Mouse (Mus musculus) liver, adult 2 months (tissue): ENCODE measurements around the gene Zdhhc3. TPM values are rescaled to one million over a fixed set of nuclear protein-coding genes. Genes with fewer than 3 reads are reported as not detected.

Experiments used
- DNase-seq: peaks from one replicate; pipeline ENCODE4 v3.0.0-alpha.2; 2011; ENCODE audit warnings: low read depth, low spot score; ENCODE audit errors: extremely low read depth
- H3K27ac ChIP-seq: fragments of 200-500 bp; replicated peaks from 2 replicates; pipeline ENCODE4 v1.5.1; 2012; ENCODE audit warnings: low read depth, mild to moderate bottlenecking, control low read depth, inconsistent platforms, low read length; ENCODE audit not compliant: insufficient read depth
- H3K27me3 ChIP-seq: fragments of 200-500 bp; 2 replicates; pipeline ENCODE4 v1.6.1; 2012; ENCODE audit warnings: mild to moderate bottlenecking, moderate library complexity, low read length, inconsistent platforms; ENCODE audit not compliant: control insufficient read depth, insufficient read depth
- H3K36me3 ChIP-seq: fragments of 200-500 bp; 2 replicates; pipeline ENCODE4 v1.6.1; 2012; ENCODE audit warnings: low read length, inconsistent platforms; ENCODE audit not compliant: control insufficient read depth, insufficient read depth
- H3K4me1 ChIP-seq: fragments of 200-500 bp; 2 replicates; pipeline ENCODE4 v1.6.1; 2011; ENCODE audit warnings: low read length; ENCODE audit not compliant: control insufficient read depth, insufficient read depth
- H3K4me3 ChIP-seq: fragments of 200-500 bp; 2 replicates; pipeline ENCODE4 v1.5.1; 2011; ENCODE audit warnings: low read depth, mild to moderate bottlenecking, control low read depth, low read length, moderate library complexity; ENCODE audit not compliant: insufficient read depth
- H3K79me2 ChIP-seq: fragments of 200-500 bp; 2 replicates; pipeline ENCODE4 v1.6.1; 2012; ENCODE audit warnings: inconsistent platforms, mild to moderate bottlenecking, low read length, moderate library complexity; ENCODE audit not compliant: control insufficient read depth, insufficient read depth
- H3K9ac ChIP-seq: fragments of 200-500 bp; 2 replicates; pipeline ENCODE4 v1.6.1; 2012; ENCODE audit warnings: low read depth, mild to moderate bottlenecking, control low read depth, inconsistent platforms, low read length
- CTCF ChIP-seq: fragments of 200-500 bp; IDR thresholded peaks from 2 replicates; pipeline ENCODE4 v1.5.1; 2011; ENCODE audit warnings: low read depth, low read length, control low read depth
- POLR2A ChIP-seq: fragments of 200-500 bp; IDR thresholded peaks from 2 replicates; pipeline ENCODE4 v1.6.1; 2011; ENCODE audit warnings: low read length, control low read depth; ENCODE audit not compliant: insufficient read depth; ENCODE audit errors: extremely low read depth
- WGBS: fragments of 180-500 bp; shearing (Covaris S2); methylation state at CpG from one replicate; pipeline ENCODE4 v1.1.7; 2018; 5-methylcytosine and 5-hydroxymethylcytosine counted together
- polyA plus RNA-seq: library from polyadenylated mRNA; depleted of rRNA; stranded (reverse); fragments of >200 nt; gene quantifications from 2 replicates; pipeline ENCODE4 v1.2.3, GENCODE M21; 2012; rRNA removed
- total RNA-seq: library from RNA; depleted of rRNA; stranded (reverse); fragments of >200 nt; gene quantifications from 2 replicates; pipeline ENCODE4 v1.2.3, GENCODE M21; 2014; rRNA removed

Gene Zdhhc3
- total and polyA plus RNA-seq, 2 experiments = 12.6 to 45.1 TPM

DNA sequence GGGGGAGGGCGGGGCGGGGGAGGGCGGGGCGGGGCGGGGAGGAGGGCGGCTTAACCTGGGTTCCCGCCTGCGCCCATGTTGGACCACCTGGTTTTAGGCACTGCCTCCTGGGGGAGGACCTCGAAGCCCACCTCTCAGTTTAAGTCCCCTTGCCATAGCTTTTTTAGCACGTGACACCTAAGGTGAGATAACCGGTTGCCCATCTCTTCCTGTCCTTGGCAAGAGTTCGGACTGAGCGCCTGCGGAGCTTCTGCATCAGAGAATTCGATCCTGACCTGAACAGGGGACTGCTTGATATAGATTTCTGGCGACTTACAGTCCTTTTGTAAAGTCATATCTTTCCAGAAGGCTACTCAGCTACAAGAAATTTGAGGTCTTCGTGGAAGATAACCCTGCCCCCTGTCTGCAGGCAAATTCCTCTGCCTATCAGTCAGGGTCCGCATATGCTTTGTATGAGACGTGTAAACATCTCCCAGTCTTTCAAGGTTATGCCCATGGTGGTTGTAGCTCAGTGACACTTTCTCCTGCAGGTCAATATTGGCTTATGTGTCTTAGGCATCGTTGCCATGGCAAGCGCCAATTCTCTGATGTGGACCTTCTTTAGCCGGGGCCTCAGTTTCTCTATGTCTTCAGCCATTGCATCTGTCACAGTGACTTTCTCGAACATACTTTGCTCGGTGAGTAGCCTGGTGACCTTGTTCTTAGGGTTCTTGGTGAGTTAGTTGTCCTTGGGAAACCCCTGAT lies 91.2 kb downstream of the Zdhhc3 start:
- H3K36me3 ChIP-seq = no peaks in the 10 kb centered on the region
- peak; percentile 34 for DNase-seq
- no peaks in the 10 kb centered on the region for H3K27me3 ChIP-seq
- peaks cover 8% of the 10 kb centered on the region for H3K4me1 ChIP-seq
- no peak overlapping the region for H3K27ac ChIP-seq
- no peaks in the 10 kb centered on the region for H3K79me2 ChIP-seq
- peak overlapping the region; percentile 32; the same call in 1 of the 2 replicates for H3K9ac ChIP-seq
- 28% methylated on average over 19 of the region's 24 CpGs for WGBS
- TF ChIP-seq CTCF (no peak), POLR2A (no peak)
- peak overlapping the region; percentile 52 for H3K4me3 ChIP-seq

DNA sequence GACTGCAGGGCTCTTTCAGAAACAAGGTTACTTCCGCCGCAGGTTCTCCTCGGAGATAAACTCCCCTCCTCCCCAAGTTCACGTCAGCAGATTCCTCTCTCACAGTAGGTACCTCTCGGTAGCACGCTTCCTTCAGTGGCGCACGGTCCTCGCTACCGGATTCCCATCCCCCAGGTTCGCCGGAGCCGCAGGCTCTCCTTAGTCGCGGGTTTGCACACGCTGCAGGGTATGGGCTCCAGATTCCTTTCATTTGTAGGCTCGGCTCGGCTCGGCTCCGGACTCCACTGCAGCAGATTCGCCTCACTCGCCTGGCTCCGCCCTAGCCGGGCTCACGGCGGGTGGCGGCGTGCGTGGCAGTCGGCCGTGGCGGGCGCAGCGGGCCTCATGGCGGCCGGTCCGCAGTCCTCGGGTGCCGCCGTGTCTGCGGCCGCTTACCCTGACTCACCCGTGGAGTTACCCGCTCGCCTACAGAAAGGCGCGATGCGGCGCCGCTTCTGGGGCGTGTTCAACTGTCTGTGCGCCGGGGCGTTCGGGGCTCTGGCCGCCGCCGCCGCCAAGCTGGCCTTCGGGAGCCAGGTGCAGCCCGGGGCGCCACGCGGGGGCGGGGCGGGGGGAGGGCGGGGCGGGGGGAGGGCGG lies 91.9 kb downstream of the Zdhhc3 start, which contains the start of gene Tmem42:
Gene Tmem42, plus strand, starts transcription at position 332 of the 637 bp plus-strand sequence.
- H3K27me3 ChIP-seq = no peaks in the 10 kb centered on the region
- WGBS = under 1% methylated on average over 60 of the region's 69 CpGs
- TF ChIP-seq POLR2A (peak; percentile 56; the same call in 1 of the 2 replicates), CTCF (no peak)

More for the DNA sequence above, 91.9 kb downstream of the Zdhhc3 start, which contains the start of gene Tmem42:
- peaks cover 8% of the 10 kb centered on the region for H3K4me1 ChIP-seq
- H3K27ac ChIP-seq = peak within 1 kb of the TSS; percentile 85
- peak; percentile 80 for DNase-seq
- H3K9ac ChIP-seq = peak within 1 kb of the TSS; percentile 94
- H3K79me2 ChIP-seq = no peaks in the 10 kb centered on the region
- no peaks in the 10 kb centered on the region for H3K36me3 ChIP-seq
- H3K4me3 ChIP-seq = peak within 1 kb of the TSS; percentile 69

Other genes with a start within 250 kb of the Zdhhc3 start
- 52.2 TPM in 2 replicates for gene Zfp445, start 247.2 kb downstream of the Zdhhc3 start, total RNA-seq
- 22.3 and 27.8 TPM in 2 replicates for gene Zfp445, start 247.2 kb downstream of the Zdhhc3 start, polyA plus RNA-seq
- gene Zkscan7, start 227.5 kb downstream of the Zdhhc3 start, total RNA-seq = 11.8 and 13.0 TPM in 2 replicates
- gene Zkscan7, start 227.5 kb downstream of the Zdhhc3 start, polyA plus RNA-seq = 2.7 and 3.8 TPM in 2 replicates
- 0.54 and 1.0 TPM in 2 replicates for gene Zfp105, start 190.1 kb downstream of the Zdhhc3 start, total RNA-seq
- gene Zfp105, start 190.1 kb downstream of the Zdhhc3 start, polyA plus RNA-seq = 0.04 and 0.11 TPM in 2 replicates
- gene 1110059G10Rik, start 162.2 kb downstream of the Zdhhc3 start, total RNA-seq = 4.1 and 5.2 TPM in 2 replicates
- 1.1 and 1.8 TPM in 2 replicates for gene 1110059G10Rik, start 162.2 kb downstream of the Zdhhc3 start, polyA plus RNA-seq
- 0.60 and 1.0 TPM in 2 replicates for gene Kif15, start 162.2 kb downstream of the Zdhhc3 start, total RNA-seq
- 0.15 TPM in 1 of 2 replicates, not detected in the other for gene Kif15, start 162.2 kb downstream of the Zdhhc3 start, polyA plus RNA-seq
- gene Tmem42, start 91.9 kb downstream of the Zdhhc3 start, total RNA-seq = 7.7 and 9.7 TPM in 2 replicates
- gene Tmem42, start 91.9 kb downstream of the Zdhhc3 start, polyA plus RNA-seq = 13.3 and 16.0 TPM in 2 replicates
- not detected in 2 replicates for gene Tgm4, start 78.5 kb downstream of the Zdhhc3 start, total RNA-seq
- not detected in 2 replicates for gene Tgm4, start 78.5 kb downstream of the Zdhhc3 start, polyA plus RNA-seq
- 37.7 and 44.4 TPM in 2 replicates for gene Exosc7, start within 50 bp of the Zdhhc3 start, total RNA-seq
- 23.2 and 25.3 TPM in 2 replicates for gene Exosc7, start within 50 bp of the Zdhhc3 start, polyA plus RNA-seq
- gene Clec3b, start 37.7 kb upstream of the Zdhhc3 start, total RNA-seq = 0.65 and 1.0 TPM in 2 replicates
- 0.29 and 0.73 TPM in 2 replicates for gene Clec3b, start 37.7 kb upstream of the Zdhhc3 start, polyA plus RNA-seq
- 2.6 and 3.1 TPM in 2 replicates for gene Cdcp1, start 102.8 kb upstream of the Zdhhc3 start, total RNA-seq
- 4.0 and 4.3 TPM in 2 replicates for gene Cdcp1, start 102.8 kb upstream of the Zdhhc3 start, polyA plus RNA-seq
- gene Tmem158, start 147.6 kb upstream of the Zdhhc3 start, total RNA-seq = 0.09 and 0.40 TPM in 2 replicates
- 0.76 and 0.83 TPM in 2 replicates for gene Tmem158, start 147.6 kb upstream of the Zdhhc3 start, polyA plus RNA-seq